Mouse (Mus musculus) embryonic facial prominence, embryonic 10.5 days (tissue): Measurements from ENCODE around the gene Lrfn4. TPM values are rescaled to one million over a fixed set of nuclear protein-coding genes. Genes with fewer than 3 reads are reported as not detected.

ENCODE experiments used
- DNase-seq: peaks from one replicate; pipeline ENCODE4 v3.0.0-alpha.2; 2017; ENCODE audit warnings: low spot score
- H3K27ac ChIP-seq: fragments of 300-500 bp; sonication (generic); replicated peaks from 2 replicates; pipeline ENCODE4 v1.5.1; 2016; ENCODE audit warnings: mild to moderate bottlenecking
- H3K27me3 ChIP-seq: fragments of 300-500 bp; sonication (generic); replicated peaks from 2 replicates; pipeline ENCODE4 v1.6.1; 2016; ENCODE audit warnings: low read depth, mild to moderate bottlenecking; ENCODE audit not compliant: poor library complexity, severe bottlenecking
- H3K36me3 ChIP-seq: fragments of 300-500 bp; sonication (generic); replicated peaks from 2 replicates; pipeline ENCODE4 v1.6.1; 2016; ENCODE audit warnings: mild to moderate bottlenecking, moderate library complexity
- H3K4me1 ChIP-seq: fragments of 300-500 bp; sonication (generic); 2 replicates; pipeline ENCODE4 v1.6.1; 2016
- H3K4me3 ChIP-seq: fragments of 300-500 bp; sonication (generic); 2 replicates; pipeline ENCODE4 v1.5.1; 2016; ENCODE audit warnings: mild to moderate bottlenecking, moderate library complexity
- H3K9me3 ChIP-seq: fragments of 300-500 bp; sonication (generic); 2 replicates; pipeline ENCODE4 v1.6.1; 2016; ENCODE audit warnings: mild to moderate bottlenecking
- WGBS: fragments of 180-500 bp; shearing (Covaris S2); methylation state at CpG from one replicate; pipeline ENCODE4 v1.1.7; 2016; 5-methylcytosine and 5-hydroxymethylcytosine counted together
- polyA plus RNA-seq: library from polyadenylated mRNA; unstranded; fragments of >200 nt; fragmentation: Nextera tagmentation; extraction: Ambion mirVana; gene quantifications from 2 replicates; pipeline ENCODE4 v1.2.1, GENCODE M21; 2016

Gene Lrfn4
- 6.8 TPM in 2 replicates for polyA plus RNA-seq

DNA sequence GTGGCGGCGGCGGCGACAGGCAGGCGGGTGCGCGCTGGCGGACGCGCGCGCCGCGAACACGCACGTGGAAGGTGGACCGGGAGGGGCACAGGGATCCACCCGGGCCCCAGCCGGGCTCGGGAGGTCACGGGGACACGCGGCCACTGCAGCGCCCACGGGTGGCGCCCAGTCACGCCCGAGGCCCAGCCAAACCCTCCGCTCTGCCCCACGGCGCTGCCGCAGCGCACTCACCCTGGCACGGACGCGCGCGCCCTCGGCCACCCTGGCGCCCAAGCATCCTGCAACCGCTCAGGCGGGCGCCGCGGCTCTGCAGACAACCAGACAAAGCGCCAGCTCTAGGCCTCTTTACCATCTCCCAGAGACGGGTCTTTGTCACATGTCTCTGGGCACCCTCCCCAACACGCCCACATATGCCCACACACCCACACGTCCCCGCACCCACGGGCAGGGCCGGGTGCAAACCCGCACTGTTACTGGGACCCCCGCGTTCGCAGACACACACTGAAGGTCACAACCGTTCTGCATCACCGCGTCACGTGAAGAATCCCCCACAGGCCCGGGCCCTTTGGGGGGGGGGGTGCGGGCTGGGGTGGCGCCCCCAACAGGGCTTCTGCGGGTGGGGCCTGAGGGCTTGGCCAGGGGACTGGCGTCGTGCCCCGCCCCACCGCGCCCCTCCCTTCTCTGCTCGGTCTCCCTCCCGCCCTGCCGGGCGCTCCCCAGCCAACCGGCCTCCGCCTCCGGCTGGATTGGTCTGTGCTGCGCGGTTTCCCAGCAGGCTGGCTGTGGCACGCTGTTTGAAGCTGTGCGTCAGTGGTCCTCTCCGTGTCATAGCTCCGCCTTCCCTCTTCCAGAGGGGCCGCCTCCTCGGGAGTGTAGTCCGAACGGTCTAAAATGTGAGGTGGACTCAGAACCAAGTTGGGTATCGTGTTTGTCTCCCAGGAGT, at the start of gene Lrfn4:
Gene Lrfn4, minus strand, starts transcription at position 517 of the 943 bp plus-strand sequence.
- peaks cover 52% of the 10 kb centered on the region for H3K4me1 ChIP-seq
- H3K36me3 ChIP-seq: peaks cover 46% of the 10 kb centered on the region
- peak within 1 kb of the TSS; percentile 92 for H3K4me3 ChIP-seq
- peak within 1 kb of the TSS; percentile 98 for H3K27ac ChIP-seq
- under 1% methylated on average over 87 of the region's 87 CpGs for whole genome bisulfite sequencing
- no peaks in the 10 kb centered on the region for H3K9me3 ChIP-seq
- DNase-seq: peak; percentile 97
- H3K27me3 ChIP-seq: peaks cover 9% of the 10 kb centered on the region; the same call in 1 of the 2 replicates

DNA sequence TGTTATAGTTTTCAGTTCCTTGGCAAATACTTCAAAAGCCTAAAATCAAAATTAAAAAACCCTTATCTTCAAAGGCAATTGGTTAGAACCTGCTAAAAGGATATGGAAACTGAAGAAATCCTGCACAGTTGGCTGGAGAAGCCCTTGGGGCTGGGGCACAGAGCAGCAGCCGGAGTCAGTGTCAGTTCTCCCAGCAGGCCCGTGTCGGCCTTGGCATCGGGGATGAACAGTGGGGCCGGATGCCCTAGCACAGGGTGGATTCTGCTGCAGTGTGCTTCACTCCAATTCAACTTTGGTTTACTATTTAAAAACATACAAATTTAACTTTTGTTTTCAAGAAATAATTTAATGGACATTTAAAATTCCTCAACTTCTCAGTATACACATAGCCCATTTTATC, 42.7 kb upstream of the Lrfn4 start:
- no peaks in the 10 kb centered on the region for H3K27me3 ChIP-seq
- no peaks in the 10 kb centered on the region for H3K4me1 ChIP-seq
- no peak overlapping the region for H3K4me3 ChIP-seq
- H3K27ac ChIP-seq: no peak overlapping the region
- no peaks in the 10 kb centered on the region for H3K9me3 ChIP-seq
- DNase-seq: no peak
- no peaks in the 10 kb centered on the region for H3K36me3 ChIP-seq
- 87% methylated on average over 5 of the region's 5 CpGs for WGBS

DNA sequence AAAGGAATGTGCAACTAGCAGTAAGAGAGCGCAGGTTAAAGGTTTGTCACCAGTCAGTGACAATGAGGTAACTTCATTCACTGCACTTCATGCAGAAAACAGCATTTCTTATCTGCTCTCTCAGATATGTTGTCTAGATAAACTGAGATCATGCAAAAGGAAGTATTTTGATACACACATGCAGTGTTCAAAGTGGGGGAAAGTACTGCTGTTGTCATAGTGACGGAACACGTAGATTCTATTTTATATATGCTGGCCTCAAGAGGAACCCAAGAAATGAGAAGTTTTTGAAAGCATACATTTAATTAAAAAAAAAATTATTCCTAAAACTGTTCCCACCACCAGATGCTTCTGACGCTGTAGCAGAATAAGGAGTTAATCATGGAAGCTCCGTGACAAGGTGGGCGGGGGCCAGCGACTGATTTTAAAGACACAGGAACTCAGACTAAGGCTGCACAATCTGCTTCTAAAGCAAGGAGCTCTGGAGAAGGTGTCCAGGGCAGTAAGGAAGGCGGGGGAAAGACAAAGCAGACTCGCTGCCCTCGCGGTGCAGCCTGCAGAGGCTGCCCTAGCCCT, 31.5 kb upstream of the Lrfn4 start:
- H3K27ac ChIP-seq: no peak overlapping the region
- 81% methylated on average over 11 of the region's 11 CpGs for WGBS
- no peak for DNase-seq
- H3K4me1 ChIP-seq: no peaks in the 10 kb centered on the region
- no peaks in the 10 kb centered on the region for H3K36me3 ChIP-seq
- H3K9me3 ChIP-seq: no peaks in the 10 kb centered on the region
- 0 out of 2 replicates have a peak, but pooled peaks cover 3% of the 10 kb centered on the region for H3K27me3 ChIP-seq
- no peak overlapping the region for H3K4me3 ChIP-seq

DNA sequence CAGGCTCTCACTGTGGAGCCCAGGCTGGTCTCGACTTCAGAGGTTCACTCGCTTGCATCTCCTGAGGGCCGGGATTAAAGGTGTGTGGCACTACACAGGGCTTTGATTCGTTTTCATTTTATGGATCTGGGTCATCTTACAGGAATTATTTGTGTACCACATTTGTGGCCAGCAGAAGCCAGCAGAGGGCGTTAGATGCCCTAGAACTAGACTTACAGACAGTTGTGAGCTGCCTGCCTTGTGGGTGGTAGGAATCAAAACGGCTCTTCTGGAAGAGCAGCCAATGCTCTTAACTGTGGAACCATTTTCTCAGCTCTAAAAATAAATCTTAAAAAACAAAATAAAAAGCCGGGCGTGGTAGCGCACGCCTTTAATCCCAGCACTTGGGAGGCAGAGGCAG, 28.8 kb upstream of the Lrfn4 start:
- H3K9me3 ChIP-seq: no peaks in the 10 kb centered on the region
- H3K4me1 ChIP-seq: no peaks in the 10 kb centered on the region
- H3K27ac ChIP-seq: no peak overlapping the region
- DNase-seq: peak; percentile 44
- WGBS: 40% methylated on average over 10 of the region's 10 CpGs
- H3K4me3 ChIP-seq: no peak overlapping the region
- H3K36me3 ChIP-seq: no peaks in the 10 kb centered on the region
- 0 out of 2 replicates have a peak, but pooled peaks cover 3% of the 10 kb centered on the region for H3K27me3 ChIP-seq

DNA sequence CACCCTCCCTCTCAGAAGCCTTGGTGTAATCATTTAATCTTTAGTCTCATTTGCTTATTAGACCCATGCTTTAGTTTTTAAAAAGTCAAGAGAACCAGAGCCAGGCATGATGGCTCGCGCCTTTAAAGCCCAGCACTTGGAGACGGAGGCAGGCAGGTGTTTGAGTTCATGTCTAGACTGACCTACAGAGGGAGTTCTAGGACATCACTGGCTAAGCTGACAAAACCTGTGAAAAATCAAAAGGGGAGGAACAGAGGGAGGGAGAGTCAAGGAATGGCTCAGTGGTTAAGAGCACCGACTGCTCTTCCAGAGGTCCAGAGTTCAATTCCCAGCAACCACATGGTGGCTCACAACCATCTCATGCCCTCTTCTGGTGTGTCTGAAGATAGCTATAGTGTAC, 20.5 kb upstream of the Lrfn4 start:
- no peaks in the 10 kb centered on the region for H3K36me3 ChIP-seq
- H3K27me3 ChIP-seq: no peaks in the 10 kb centered on the region
- no peak for DNase-seq
- no peaks in the 10 kb centered on the region for H3K9me3 ChIP-seq
- H3K27ac ChIP-seq: no peak overlapping the region
- H3K4me1 ChIP-seq: no peaks in the 10 kb centered on the region
- 67% methylated on average over 4 of the region's 4 CpGs for WGBS
- H3K4me3 ChIP-seq: no peak overlapping the region

DNA sequence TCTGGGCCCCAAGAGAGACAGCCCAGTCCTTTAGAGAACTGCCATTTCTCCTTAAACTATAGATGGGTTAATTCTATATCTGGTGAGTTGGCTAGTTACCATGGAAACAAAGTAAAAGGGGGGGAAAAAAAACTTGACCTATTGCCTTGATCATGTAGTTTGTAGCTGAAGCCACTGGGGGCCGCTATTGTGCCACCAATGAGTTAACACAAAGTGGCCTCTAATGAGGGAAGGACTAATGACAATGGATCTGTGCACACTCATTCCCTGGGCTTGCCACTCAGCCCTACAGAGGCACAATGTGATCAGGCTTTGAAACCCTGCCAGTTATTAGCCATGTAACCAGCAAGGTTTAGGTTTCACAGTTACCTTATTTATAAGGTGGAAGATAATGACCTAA, 13.4 kb upstream of the Lrfn4 start:
- H3K4me3 ChIP-seq: no peak overlapping the region
- H3K4me1 ChIP-seq: peaks cover 47% of the 10 kb centered on the region
- H3K27me3 ChIP-seq: no peaks in the 10 kb centered on the region
- peak; percentile 80 for DNase-seq
- H3K9me3 ChIP-seq: no peaks in the 10 kb centered on the region
- peaks cover 7% of the 10 kb centered on the region for H3K36me3 ChIP-seq
- WGBS: 0% methylated on average over 1 of the region's 1 CpGs
- H3K27ac ChIP-seq: peak overlapping the region; percentile 40

DNA sequence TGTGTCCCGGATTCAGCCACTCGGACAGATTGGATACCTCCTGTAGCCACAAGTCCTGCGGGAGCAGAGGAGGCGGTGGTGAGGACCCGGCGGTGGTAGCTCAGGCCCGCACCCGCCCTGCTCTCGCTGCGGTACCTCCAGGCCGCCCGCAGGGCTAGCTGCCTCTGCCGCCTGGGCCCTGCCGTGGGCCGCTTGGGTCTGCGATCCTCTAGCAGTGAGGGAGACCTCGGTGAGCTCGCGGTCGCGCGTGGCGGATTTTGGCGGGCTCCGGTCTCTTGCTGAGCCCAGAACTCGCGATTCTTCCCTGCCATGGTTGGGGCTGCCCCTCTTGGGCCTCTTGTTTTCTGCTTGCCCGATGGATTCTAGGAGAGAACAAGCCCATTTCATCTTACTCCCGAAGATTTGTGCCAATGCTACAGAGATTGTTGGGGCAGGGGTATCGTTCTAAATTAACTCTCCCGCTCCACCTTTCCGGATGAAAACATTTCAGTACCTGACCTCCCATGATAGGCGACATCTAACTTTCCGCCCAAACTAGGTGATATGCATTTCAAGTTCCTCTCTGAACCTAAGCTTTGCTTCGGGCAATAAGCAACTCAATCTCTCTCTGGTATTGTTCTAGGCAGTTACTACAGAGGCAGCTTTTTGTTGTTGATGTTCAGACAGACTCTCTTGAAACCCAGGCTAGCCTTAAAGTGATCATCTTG, 10.5 kb upstream of the Lrfn4 start:
- WGBS: 2% methylated on average over 35 of the region's 35 CpGs
- DNase-seq: no peak
- peaks cover 36% of the 10 kb centered on the region for H3K36me3 ChIP-seq
- peak overlapping the region; percentile 97 for H3K27ac ChIP-seq
- H3K27me3 ChIP-seq: no peaks in the 10 kb centered on the region
- no peaks in the 10 kb centered on the region for H3K9me3 ChIP-seq
- H3K4me1 ChIP-seq: peaks cover 48% of the 10 kb centered on the region
- H3K4me3 ChIP-seq: peak overlapping the region; percentile 95

DNA sequence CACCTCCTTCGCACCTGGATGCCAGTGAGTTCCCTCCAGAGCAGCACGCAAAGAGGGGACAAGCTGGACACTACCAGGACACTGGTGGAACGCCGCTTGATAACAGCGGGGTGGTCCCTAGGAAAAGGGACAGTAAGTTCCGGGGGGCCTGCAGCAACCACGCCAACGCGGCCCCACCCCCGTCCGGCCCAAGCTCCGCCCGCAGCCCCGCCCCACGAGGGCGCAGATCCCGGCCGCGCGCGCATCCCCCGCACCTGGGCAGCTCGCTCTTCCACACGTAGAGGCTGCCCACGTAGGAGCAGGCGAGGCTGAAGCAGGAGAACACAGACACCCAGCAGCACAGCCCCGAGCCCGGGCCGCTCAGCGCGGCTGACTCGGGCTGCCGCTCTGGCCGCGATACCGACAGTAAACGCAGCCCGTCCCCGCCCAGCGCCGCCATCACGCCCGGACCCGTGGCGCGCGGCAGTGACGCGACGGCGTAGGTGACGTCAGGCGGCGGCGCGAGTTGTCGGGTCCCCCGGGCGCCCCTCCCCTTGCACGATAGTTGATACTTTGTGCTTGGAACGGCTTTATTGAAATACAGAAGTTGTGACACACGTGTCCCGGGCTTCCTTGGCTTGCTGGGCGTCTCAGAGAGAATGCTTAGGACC, 9.8 kb upstream of the Lrfn4 start, which contains the start of gene Rce1:
Gene Rce1, minus strand, starts transcription at position 463 of the 650 bp plus-strand sequence.
- Histone ChIP-seq H3K9me3 (no peaks in the 10 kb centered on the region), H3K4me1 (peaks cover 48% of the 10 kb centered on the region), H3K27ac (peak within 1 kb of the TSS; percentile 97), H3K36me3 (peaks cover 42% of the 10 kb centered on the region), H3K27me3 (no peaks in the 10 kb centered on the region), H3K4me3 (peak within 1 kb of the TSS; percentile 95)
- peak; percentile 95 for DNase-seq
- under 1% methylated on average over 64 of the region's 64 CpGs for WGBS

DNA sequence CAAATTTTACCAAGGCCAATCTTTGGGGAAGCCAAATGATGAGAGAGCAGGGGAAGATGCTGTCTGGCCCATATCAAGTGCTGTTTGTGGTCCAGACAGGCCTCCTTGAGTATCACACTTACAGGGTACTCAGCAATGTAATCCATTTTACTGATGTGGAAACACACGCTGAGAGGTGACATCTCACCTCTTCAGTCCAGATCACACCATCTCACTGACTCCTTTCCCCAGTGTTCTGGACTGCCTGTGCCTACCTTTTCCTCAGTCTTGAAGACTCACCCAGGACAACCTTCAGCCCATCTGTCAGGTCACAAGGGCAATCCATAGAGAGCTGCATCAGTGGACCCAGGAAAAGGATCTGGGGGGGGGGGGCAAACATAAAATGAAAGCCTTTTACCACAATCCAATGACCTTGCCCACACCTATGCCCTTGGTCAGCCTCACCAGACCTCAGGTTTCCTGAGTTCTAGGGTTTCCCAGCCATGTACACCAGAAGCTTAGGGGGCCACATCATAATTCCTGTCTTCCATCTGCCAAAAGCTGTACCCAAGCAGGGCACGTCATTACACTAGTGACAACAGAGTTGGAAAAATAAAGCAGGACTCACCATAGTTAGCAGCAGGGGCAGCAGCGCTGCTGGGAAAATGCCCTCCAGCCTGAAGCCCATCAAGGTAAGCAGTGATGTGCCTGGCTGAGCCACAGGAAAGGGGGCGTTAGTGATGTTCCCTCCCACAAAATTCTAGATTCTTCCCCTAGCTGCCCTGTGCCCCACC, 9.1 kb upstream of the Lrfn4 start:
- peaks cover 48% of the 10 kb centered on the region for H3K4me1 ChIP-seq
- H3K27me3 ChIP-seq: no peaks in the 10 kb centered on the region
- H3K27ac ChIP-seq: peak overlapping the region; percentile 97
- H3K4me3 ChIP-seq: peak overlapping the region; percentile 95
- H3K36me3 ChIP-seq: peaks cover 47% of the 10 kb centered on the region
- WGBS: 35% methylated on average over 4 of the region's 4 CpGs
- H3K9me3 ChIP-seq: no peaks in the 10 kb centered on the region
- no peak for DNase-seq

DNA sequence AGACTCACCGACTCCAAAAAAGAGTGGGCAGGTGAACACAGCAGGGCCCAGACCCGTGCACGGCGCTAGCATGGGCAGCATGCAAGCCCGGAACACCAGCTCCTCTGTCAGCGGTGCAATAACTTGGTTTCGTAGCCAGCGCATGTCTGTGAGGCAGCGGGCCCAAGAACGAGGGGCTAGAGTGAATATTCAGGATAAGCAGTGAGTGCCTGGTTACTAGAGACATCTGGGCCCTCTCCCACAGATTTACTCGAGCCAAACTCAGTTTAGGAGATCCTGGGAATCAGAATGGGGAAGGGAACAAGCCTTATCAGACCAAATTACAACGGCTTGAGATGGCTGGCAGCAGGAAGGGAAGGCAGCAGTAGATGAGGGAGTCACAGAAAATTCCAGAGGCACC, 8.5 kb upstream of the Lrfn4 start:
- peak overlapping the region; percentile 95; the same call in 1 of the 2 replicates for H3K4me3 ChIP-seq
- H3K9me3 ChIP-seq: no peaks in the 10 kb centered on the region
- peaks cover 47% of the 10 kb centered on the region for H3K36me3 ChIP-seq
- H3K27ac ChIP-seq: no peak overlapping the region
- DNase-seq: no peak
- peaks cover 44% of the 10 kb centered on the region for H3K4me1 ChIP-seq
- no peaks in the 10 kb centered on the region for H3K27me3 ChIP-seq
- 95% methylated on average over 12 of the region's 12 CpGs for WGBS

DNA sequence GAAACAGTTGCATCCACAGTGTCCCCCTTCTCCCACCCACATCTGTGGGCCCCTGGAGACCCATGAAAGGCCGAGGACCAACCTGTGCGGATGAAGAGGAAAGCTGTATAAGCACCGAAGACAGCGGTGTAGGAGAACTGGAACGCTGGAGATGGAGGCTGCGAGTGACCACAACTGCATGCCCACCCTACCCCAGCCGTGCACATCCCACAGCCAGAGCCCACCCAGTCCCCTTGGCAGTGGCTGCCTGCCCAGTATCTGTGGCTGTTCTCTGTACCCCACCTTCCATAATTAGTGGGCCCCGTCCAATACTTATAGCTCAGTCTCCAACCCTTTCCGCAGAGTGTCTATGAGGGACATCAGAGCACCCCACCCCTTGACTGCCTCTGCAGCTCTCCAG, 8.0 kb upstream of the Lrfn4 start:
- Histone ChIP-seq H3K27ac (no peak overlapping the region), H3K27me3 (no peaks in the 10 kb centered on the region), H3K4me1 (peaks cover 41% of the 10 kb centered on the region), H3K4me3 (peak overlapping the region; percentile 15; the same call in 1 of the 2 replicates), H3K36me3 (peaks cover 47% of the 10 kb centered on the region), H3K9me3 (no peaks in the 10 kb centered on the region)
- WGBS: 96% methylated on average over 9 of the region's 9 CpGs
- DNase-seq: no peak
